Mouse (Mus musculus): Measurements from ENCODE around the gene Rpl32.
A peak's percentile ranks its signal among the peaks of the same experiment; 100 is the strongest.

GRCm38 (mm10) chr6:115856361-115856745, 47.8 kb upstream of the Rpl32 start:
- no peak for TF ChIP-seq MYOG (IDR thresholded peaks at IDR 0.05; ENCODE audit: control insufficient read depth in 1 of 3, insufficient read depth in 1 of 3, insufficient read length in 2 of 3, low read depth in 2 of 3)
- no peak for TF ChIP-seq USF1 (IDR thresholded peaks at IDR 0.05; ENCODE audit: low read depth)
- TF ChIP-seq POLR2A (IDR thresholded peaks at IDR 0.05; ENCODE audit: insufficient read length, low read depth): no peak
- no peak for TF ChIP-seq MAX (IDR thresholded peaks at IDR 0.05; ENCODE audit: low read depth)
- TF ChIP-seq TCF12 (IDR thresholded peaks at IDR 0.05; ENCODE audit: insufficient read depth, poor library complexity, severe bottlenecking): no peak
- no peak for TF ChIP-seq SRF (IDR thresholded peaks at IDR 0.05; ENCODE audit: control insufficient read depth, insufficient read length, low read depth)
- TF ChIP-seq CEBPB (IDR thresholded peaks at IDR 0.05; ENCODE audit: insufficient read depth, poor library complexity, severe bottlenecking): peak; percentile 56; the same call in 1 of the 2 replicates
- no peak for TF ChIP-seq MYOD1 (IDR thresholded peaks at IDR 0.05; ENCODE audit: control insufficient read depth in 1 of 3, insufficient read length in 2 of 3, low read depth in 2 of 3)
- TF ChIP-seq E2F4 (IDR thresholded peaks at IDR 0.05; ENCODE audit: insufficient read depth): no peak

Data from myocyte (in vitro differentiated cells).